Mouse (Mus musculus) megakaryocyte progenitor cell, adult 5-6 weeks (primary cell): ENCODE measurements at regions not wholly inside any gene's neighbourhood (a gene's known extent, or its start where the extent isn't known, plus 50 kb on each side); places are given as distances from the start of the nearest gene placed in this dataset.

Source experiments
- ATAC-seq: replicated peaks from 2 replicates; pipeline ENCODE4 v1.8.0; 2016; ENCODE audit warnings: mild to moderate bottlenecking, moderate TSS enrichment, inconsistent platforms; ENCODE audit not compliant: poor library complexity

GRCm38 (mm10) chr2:174848981-174849681 is 88.7 kb downstream of the Edn3 start:
- ATAC-seq, result no peak

- ATAC-seq, result no peak
These were observed 90.4 kb downstream of the Edn3 start for GRCm38 (mm10) chr2:174850860-174851259.

- peak; percentile 97 for ATAC-seq
These were observed 91.3 kb downstream of the Edn3 start for GRCm38 (mm10) chr2:174851525-174852330.

DNA sequence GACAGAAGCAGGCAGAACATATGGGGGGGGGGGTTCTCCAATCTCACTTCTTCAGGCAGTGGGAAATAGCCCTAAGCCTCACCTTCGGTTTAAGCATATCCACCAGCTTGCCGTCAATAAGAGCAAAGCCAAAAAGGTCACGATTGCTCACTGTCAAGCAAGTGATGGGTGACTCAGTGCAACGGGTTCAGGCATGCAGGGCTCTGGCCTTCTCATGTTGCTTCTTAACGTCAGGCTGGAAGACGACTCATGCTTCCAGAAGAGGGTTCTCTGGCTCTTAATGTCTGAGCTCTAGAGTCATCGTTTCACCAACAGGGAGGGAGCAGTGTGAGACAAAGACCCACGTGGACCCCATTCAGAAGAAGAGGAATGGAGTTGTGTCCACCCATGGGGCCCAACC is 93.4 kb downstream of the Edn3 start:
- no peak for ATAC-seq

GRCm38 (mm10) chr2:174855548-174855947 is 95.1 kb downstream of the Edn3 start:
- ATAC-seq, result no peak

GRCm38 (mm10) chr2:174856135-174856534 is 95.7 kb downstream of the Edn3 start:
- ATAC-seq, result no peak

DNA sequence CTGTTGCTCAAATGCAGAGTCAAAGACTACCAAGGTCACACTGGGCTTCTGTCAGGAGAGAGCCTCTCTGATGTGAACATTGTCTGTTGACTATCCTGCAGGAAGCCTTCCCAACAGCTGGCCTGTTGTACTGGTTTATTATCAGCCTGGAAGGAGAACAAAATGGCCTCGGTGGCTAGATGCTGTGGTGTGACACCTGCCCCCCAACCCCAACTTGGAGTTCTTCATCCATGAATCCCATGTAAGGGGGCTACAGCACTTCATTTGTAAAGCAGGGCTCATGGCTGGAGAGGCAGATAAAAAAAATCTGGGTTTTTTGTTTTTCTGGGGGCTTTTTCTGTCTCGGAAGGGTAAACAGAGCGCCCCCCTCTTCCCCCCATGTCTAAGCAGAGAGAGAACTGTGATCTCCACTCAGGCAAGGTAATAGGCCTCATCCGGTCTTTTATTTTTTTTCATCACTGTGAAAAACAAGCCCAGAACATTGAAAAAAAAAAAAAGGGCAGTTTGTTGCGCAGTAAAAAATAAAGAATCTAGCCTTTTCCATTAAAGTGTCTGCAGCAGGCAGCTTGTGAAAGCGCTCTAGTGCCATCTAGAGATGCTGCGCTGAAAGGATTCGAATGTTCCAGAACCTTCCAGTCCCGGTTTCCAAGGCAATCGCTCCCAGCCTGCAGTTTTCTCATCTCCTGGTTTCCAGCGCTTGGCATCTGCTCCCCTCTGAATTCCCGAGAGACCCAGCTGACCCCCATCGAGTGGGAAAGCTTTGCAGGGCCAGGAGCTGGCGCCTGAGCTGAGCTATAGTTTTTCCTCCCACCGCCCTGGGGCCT is 97.8 kb downstream of the Edn3 start:
- ATAC-seq, result peak; percentile 42; the same call in 1 of the 2 replicates

DNA sequence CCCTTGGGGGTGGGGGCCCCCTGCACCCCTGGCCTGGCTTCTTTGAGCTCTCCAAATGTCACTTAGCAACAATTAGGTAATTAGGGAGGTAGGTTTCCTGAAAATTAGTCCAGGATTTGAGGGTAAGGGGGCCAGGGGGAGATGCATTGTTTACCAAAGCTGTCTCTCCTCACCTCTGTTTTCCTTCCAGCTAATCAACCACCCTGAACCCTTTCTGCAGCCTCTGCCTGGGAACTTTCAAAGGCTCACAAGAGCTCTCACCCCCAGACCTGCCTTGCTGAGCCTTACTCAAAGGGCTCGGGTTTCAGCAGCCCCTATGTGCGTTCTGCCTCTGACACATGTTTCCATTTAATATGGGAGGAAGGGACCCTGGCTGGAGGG is 98.4 kb downstream of the Edn3 start:
- no peak for ATAC-seq

DNA sequence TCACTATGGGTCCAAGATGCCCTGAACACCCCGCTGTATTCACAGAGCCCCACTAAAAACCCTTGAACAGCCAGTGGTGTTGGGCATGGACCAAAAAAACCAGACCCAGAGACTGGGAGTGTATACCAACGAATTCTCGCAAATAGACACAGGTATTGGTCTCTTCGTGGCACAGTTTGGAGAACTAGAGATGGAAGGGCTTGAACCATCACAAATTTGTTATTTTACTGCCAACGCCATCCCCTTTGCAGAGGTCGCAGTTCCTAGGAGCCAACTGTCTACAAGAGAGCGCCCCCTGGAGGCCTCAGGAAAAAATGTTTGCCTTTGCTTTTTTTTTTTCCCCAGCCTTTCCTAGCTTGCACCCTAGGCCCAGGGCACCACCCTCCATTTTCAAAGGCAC is 99.1 kb downstream of the Edn3 start:
- peak; percentile 81 for ATAC-seq

GRCm38 (mm10) chr2:174864657-174865056 is 104.2 kb downstream of the Edn3 start:
- ATAC-seq, result no peak

DNA sequence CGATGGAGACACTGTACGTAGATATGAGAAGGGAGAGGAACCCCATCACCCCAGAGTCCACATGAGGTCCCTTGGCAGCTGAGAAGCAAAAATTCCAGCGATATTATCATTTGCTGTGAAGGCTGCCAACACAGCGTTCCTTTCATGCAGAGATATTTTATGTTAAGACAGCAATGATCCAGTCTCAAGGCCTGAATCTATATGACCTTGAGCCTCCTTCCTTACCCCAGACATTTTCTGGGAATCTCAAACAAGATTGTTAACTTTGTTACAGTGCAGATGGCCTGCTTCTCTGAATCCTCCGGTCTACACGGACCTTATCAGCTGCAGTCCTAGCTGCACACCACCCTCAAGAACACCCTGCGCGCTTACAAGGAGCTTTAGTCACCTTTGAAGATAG is 106.1 kb downstream of the Edn3 start:
- no peak for ATAC-seq

- ATAC-seq, result no peak
These were observed 107.0 kb downstream of the Edn3 start for GRCm38 (mm10) chr2:174867397-174867796.

DNA sequence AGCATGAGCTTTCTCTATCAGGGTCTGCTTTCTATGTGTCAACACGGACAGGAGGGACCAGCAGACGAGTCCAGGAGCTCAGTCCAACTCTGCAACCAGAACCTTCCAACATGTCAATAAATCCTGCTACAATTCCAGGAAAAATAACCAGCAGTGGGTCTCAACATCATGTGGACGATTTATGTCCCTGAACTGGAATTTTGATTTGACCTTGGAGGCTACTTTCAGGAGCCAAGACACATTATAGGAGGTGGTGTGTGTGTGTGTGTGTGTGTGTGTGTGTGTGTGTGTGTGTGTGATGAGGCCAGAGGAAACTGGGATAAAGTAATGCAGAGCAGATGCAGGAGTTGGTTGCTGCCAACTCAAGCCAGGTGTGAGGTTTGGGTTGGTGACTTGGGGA is 107.8 kb downstream of the Edn3 start:
- ATAC-seq, result no peak

GRCm38 (mm10) chr2:174868743-174869369 is 108.4 kb downstream of the Edn3 start:
- ATAC-seq, result no peak

DNA sequence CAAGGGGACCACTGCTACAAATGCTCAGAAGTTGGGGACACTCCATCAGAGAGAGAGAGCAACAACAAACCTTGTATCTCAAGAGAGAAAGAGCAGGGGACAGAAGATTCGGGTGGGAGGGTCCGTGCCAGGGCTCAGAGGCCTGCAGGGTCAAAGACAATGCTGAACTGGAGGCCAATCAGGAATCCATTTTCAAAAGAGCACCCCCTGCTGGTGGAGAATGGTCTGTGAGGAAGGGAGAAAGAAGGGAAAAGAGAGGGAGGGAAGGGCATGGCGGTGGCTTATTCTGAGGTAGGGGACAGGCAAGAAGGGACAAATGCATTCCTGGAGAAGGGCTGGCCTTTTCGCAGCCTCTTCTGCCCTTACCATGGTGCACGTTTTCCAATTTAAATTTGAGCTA is 109.9 kb downstream of the Edn3 start:
- ATAC-seq, result peak; percentile 63

DNA sequence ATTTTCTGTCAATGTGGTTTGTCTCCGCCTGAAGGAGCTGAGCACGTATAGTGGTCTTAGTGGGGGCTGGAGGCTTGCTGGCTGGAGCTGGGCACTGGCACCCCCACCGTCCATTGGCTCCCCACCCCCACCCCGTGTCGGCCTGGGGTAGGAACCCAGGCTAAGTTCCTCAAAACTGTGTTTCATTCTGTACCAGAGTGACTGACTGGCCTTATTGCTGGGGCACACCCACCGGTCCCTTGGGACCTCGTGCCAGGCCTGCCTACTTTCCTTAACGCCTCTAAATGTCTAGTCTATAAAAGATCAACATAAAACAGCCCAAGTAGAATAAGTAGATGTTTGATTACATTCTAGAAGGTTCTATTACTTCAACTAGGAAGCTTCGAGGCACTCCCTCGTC is 110.8 kb downstream of the Edn3 start:
- ATAC-seq, result peak; percentile 60

DNA sequence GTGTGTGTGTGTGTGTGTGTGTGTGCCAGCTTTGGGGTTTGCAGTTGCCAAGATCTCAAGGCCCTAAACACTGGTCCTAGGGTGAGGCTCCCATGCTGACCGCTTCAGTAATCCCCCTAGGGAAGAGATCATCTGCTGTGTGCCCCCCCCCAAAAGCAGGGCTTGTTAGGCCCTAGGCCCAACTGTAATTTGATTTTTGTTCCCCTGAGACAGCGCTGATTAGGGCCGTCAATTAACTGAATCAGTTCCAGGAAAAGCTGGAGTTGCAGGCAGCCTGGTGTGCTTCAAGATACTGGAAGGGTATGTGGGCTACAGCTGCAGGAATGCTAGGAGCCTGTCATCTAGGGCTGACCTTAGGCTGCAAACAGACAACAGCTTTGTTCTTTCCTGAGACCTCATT is 111.4 kb downstream of the Edn3 start:
- no peak for ATAC-seq

GRCm38 (mm10) chr2:174876886-174877285 is 116.5 kb downstream of the Edn3 start:
- no peak for ATAC-seq

- no peak for ATAC-seq
These were observed 118.6 kb downstream of the Edn3 start for GRCm38 (mm10) chr2:174878979-174879378.

DNA sequence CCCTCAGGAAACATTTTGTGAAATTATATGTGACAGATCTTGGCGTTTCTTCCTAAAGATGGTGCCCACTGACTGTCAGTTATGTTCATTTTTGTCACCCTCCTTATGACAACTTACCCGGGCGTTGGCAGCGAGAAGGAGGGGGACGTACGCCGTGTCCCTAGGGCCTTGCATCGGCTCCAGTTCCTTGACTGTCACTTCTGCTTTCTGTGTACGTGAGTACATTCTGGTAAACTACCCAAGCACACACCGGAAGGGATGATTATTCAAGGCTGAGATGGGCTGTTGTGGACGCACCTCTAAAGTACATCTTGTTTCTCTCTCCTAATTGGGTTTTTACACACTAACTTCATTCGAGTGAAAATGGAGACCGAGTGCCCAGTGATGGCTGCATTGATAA is 120.2 kb downstream of the Edn3 start:
- ATAC-seq, result peak; percentile 75
